Mouse (Mus musculus) R1 (cell line): ENCODE data around the gene Tmem218.

Experiments
- DNase-seq: peaks from one replicate; pipeline ENCODE4 v3.0.0-alpha.2; 2018; ENCODE audit warnings: low read depth, low spot score

The Tmem218 gene

DNA sequence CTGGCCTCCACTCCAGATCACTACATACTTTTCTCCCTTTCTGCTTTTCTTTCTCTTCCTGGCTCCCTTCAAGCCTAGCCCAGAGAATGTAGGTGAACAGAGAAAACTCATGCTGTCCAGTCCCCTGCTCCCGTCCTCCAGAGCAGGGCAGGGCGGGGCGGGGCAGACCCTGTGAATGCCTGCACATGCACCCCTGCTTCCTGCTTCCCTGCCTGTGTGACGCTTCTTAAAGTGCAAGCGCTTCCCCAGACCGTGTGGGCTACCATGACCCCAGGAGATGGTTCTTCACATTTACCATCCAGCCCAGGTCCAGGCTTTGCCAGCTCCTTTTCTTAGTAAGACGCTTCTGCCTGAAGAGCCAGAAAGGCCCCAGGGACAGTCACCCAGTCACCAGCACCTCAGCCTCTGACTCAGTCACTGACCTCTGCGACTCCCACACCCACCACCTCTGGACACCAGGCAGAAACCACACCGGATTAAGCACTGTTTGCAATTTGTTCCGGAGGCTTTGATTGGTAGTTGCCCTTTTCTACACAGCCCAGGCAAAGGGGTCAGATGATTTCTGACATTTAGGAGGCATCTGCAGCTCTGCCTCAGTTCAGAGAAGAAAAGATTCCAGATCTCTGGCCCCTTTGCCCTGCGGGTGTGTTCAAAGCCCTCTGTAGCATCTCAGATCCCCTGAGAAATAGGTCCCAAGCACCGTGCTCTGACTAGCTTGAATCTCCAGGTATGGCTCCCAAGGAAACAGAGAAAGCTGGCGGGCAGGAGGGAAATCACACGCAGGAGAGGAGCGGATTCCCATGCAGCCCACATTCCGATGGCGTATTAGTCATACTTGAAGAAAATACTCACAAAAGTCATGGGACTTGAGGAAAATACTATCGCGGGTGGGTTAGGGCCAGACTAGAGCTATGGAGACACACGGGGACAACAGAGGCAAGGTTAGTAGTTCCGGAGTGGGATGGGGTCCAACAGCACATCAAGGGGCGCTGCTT, 24.5 kb downstream of the Tmem218 start:
- DNase-seq = peak; percentile 27

DNA sequence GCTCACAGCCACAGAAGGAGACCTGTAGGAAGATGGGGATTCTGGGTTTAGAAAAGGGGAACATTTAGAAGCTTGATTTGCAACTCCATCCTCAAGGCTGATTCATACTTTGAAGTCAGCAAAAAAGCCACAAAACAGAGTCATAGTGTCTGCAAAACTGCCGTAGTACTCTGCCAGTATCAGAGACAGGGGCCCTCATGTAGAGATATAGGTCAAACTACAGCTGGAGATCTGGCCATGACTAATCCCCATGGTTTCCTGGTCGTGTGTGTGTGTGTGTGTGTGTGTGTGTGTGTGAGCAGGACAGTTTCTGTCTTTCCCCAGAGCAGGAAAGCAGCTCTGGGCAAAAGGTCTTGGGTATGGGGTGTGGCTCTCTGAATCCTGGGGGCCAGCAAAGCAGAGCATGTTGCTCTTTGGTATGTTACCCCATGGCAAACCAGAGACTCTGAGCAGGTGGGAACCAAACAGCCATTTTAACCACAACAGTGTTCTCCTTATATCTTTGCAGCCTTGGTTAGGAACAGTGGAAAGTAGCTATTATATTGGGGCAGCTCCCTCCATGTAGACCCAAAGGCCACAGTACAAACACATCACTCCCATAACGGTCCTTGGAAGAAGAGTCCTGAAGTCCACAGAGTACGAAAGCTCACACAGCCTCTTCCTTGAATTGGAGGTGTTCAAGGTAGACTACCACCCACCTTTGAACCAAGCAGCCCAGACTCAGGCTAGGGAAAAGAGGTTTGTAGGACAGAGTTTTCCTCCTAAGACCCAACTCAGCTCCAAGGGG, 28.1 kb downstream of the Tmem218 start:
- DNase-seq = no peak

DNA sequence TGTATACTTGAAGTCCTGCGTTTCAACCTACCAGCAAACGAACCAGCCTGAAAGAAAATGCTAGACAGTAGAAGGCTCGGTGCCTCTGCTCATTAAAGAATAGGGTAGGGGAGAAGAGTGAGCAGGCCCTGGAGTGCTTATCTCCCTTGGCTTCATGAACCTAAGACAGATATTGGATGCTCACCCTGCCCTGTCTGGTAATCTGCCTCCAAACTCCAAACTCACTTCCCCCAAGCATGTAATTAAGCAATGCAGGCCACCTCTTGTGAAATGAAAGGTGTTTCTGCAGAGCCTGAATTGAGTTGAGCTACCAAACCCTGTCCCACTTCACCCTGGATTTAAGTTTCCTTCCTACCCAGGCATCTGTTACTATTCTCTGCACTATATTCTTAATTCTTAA, 34.7 kb downstream of the Tmem218 start:
- DNase-seq = no peak

DNA sequence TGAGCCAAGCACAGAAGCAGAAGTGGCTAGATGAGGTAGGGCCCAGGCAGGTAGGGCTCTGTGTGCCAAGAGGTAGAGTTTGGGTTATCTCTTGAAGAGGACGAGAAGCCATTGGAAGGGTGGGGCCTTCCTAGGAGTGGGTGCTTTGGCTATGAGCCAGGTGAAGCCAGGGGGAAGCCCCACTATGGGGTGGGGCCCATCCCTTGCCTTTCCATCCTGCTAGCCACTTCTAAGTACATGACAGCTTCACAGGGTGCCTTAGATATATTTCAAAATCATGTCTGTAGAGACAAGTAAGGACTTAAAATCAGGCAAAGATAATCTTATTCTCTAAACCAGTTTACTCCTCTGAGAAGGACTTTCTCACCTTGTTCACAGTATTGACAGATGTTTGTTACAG, 36.6 kb downstream of the Tmem218 start:
- DNase-seq = no peak

DNA sequence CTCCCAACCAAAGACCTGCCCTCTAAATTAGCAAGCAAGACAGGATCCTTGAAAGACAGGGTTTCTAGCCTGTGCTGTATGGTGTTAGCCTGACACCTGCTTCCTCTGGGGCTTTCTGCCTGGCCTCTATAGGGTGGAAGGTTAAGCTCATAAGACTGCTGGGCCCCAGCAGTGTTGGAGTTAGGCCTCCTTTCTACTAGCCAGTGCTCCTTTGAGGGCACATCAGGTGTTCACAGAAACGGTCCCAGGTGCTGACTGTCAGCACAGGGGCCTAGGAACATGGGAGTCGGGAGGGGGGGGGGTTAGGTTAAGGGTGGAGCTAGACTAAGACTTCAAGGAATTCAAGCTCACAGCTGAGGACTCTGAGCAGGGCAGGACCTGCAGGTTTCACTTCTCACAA, 37.4 kb downstream of the Tmem218 start:
- DNase-seq = no peak

DNA sequence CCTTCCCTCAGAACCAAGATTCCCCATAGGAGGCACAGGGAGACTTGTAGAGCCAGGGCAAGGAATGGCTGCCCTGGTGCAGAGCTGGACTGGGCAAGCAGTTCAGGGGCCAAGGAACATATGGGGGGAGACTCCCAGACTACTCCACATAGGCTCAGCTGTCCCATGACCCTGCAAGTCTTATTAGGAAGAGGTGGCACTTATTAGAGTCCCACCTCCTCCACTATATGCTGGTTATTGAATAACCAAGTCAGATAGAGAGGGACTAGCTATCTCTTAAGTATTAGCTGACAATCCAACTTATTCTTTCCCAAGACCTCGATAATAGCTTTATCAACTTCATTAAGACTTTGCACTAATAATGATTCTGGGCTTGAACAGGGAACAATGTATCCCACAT, 37.8 kb downstream of the Tmem218 start:
- DNase-seq = no peak

DNA sequence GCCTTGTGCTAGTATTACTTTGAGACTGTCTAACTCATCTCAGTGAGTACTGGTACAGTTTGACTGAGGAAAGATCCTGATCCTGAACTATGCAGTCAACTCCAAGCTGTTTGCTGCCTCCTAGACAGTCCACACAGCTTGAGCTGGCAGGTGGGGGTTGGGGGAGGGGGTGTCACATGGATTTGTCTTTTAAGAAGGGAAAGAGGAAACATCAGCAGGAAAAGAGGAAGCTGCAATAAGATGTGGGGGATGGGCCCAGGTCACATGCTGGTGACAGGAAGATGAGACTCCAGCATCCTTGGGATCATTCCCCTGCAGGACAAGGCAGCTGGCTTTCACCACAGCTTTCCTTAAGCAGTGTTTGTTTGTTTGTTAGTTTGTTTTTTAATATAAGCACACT, 39.4 kb downstream of the Tmem218 start:
- peak; percentile 15 for DNase-seq

DNA sequence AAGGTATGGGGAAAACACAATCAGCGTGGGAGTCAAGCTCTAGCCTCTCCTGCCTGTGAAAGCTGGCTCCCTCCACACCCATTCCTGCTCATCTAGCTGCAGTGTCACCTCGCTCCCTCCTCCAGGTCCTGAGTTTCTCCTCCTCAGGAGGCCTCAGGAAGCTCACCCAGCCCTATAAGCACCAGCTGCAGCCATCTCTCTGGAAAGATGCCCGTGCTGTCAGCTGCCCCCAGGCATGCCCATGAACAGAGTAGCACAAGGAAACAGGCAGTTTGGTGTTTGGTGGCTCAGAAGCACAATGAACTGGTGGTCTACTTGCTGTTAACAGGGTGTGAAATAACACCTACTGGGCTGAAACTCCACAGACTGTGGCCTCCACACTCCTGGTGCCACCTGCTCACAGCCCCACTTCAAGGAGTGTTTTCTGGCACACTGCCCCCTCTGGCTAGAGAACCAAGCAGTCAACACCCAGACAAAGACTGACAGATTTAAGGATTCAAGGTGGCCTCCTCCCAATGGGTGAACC, 40.4 kb downstream of the Tmem218 start:
- peak; percentile 51 for DNase-seq

DNA sequence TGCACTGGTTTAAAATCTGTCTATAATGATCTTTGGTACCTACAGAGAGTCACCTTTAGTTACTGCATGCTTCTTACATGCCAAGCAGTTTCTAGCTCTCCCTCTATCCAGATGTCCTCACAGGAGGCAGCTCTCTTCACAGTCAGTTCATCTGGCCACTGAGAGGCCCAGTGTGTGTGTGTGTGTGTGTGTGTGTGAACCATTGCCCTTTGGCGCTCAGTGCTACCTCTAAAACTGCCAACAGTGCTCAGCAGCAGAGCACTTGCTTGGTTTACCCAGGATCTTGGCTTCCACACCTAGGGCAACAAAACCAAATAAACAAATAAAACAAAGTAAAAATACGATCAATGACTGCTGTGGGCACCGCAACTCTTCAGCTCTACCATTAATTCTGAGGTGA, 42.0 kb downstream of the Tmem218 start:
- DNase-seq = no peak

DNA sequence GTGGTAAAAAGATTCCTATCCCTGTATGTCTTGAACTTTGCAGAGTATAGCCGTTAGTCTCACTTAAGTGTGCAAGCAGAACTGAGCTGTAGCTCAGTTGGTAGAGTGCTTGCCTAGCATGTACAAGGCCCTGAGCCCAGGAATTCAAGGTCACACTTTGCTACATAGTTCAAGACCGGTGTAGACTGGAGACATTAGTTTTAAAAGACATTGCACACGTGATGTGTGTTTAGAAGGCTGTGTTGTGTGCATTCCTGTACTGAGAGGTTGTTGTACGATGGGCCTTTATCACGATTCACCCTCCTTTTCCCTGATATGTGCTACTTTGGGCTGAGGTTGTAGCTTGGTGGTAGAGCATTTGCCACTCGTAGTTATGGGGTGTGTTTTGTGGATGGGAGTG, 42.6 kb downstream of the Tmem218 start:
- DNase-seq = no peak

DNA sequence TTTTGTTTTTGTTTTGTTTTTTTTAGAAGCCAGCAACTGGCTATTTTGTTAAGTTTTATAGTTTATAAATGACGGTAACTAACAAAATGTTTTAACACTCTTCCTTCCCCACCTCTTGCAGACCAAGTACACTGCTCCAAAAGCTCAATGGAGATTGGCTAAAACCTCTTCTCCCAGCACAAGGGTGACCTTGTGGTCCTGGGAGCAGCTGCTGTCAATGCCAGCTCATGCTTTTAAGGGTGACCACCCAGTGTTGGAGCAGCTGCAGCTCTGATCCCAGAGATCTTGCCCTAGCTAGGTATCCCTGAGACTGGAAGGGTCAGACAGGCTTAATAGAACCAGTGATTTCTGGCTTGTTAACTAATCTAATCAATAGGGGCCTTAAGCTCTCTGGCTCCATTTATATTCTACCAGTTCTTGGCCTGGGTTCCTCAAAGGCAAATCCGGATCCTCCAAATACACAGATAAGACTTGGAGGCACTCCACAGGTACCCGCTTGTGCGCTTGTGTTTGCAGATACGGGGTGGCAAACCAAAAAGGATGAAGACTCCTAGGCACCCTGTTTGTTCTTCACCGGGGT, 46.6 kb downstream of the Tmem218 start:
- DNase-seq = no peak

DNA sequence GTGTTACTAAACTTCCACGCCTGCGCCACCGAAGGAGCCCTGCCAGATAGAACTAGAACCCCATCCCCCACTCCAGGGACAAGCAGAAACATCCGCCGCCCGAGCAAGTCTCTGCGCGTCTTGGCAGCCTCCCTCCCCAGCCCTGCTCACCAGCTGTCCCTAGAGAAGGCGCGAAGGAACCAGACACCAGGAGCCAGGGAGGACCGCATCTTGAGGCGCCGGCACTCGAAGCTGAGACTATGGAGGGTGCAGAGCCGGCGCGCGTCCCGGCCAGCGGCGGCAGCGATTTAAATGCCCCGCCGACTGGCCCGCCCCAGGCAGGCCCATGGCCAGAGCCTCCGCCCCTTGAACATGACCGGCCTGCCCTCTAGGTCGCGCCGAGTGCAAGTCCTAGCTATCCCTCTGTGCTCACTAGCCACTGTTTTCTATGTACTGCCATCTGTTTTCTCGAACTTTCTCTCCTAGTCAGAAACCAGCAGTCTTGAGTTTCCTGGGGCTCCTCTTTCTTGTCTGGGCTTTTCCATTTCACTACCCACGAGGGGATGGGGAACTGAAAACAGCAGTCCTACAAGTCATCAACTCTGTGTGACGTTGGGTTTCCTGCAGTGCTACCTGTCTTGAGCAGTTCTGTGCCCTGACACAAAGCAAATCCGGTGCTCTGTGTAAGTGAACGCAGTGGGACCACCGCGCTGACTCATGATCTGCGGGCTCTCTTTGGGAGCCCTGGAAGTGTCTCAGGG, 47.3 kb downstream of the Tmem218 start, which contains the start of gene Slc37a2:
TSS of gene Slc37a2 (minus strand) at position 590 of the 740 bp plus-strand sequence.
- peak; percentile 76 for DNase-seq

DNA sequence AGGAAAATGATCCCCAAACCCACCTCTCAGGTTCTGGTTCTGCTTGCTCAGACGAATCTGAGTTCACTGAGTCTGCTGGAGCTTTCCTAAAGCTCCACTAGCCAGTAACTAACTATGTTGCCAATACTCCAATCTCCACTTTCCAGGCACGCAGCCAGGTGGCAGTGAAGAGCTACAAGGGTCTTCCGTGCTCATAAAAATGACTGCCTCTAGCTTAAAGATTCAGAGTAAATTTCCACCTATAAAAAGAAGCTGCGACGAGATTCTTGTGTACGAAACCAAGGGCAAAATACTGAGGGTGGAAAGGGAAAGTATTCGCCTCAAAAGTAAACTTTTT, 47.8 kb downstream of the Tmem218 start:
- DNase-seq = peak; percentile 81

DNA sequence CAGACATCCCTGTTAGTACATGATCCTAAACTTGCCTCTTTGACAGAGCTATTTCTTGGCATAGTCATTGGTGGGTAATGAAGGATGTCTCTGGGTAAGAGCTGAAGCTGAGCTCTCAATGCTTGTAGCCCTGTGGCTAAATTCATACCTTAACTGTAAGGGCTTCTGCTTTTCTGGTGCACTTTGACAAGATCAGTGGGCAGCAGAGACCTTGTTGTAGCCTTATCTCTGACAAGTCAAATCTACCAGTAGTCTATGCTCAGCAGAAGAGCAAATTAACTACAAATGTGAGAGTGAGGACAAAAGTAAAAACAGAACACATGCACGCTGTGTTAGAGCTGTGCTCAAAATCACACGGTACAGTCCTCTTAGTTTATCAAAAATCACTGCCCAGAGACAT, 58.6 kb downstream of the Tmem218 start:
- no peak for DNase-seq
